Mouse (Mus musculus) gastrocnemius, postnatal 4 days (tissue): ENCODE data around the gene Crot. TPM values are rescaled to one million over a fixed set of nuclear protein-coding genes. Genes with fewer than 3 reads are reported as not detected.
A peak's percentile ranks its signal among the peaks of the same experiment; 100 is the strongest.
"Not testable (repeated sequence)": the region's sequence is repeated elsewhere in the genome, so short reads cannot be mapped to it uniquely, and the experiment has no call there.

ENCODE experiments used
- DNase-seq, 2 experiments: peaks; one replicate each; pipeline ENCODE4 v3.0.0; 2021 to 2022; ENCODE audit warnings: low spot score in 2 of 2, mixed read lengths in 2 of 2
- long read RNA-seq, 2 experiments: library from polyadenylated mRNA; stranded (forward); transcript quantifications; one replicate each; pipeline ENCODE4 v2.0.0; 2021
- total RNA-seq, 2 experiments: library from RNA; stranded (reverse); gene quantifications; 2 replicates each; pipeline ENCODE4 v1.2.3; 2021

Crot gene
- total RNA-seq = 10 to 100 TPM; 33.1 to 39.9 TPM
- long read RNA-seq, experiment 1, transcript Crot-201 (18 exons, 2,996 nt) = major isoform, 43 of 61 reads
- long read RNA-seq, experiment 1, partial matches to known transcripts = 5 of 61 reads
- long read RNA-seq, experiment 1, other reads (novel, unspliced or antisense) = 13 of 61 reads
- long read RNA-seq, experiment 2, transcript Crot-201 (18 exons, 2,996 nt) = major isoform, 34 of 53 reads
- long read RNA-seq, experiment 2, partial matches to known transcripts = 4 of 53 reads
- long read RNA-seq, experiment 2, other reads (novel, unspliced or antisense) = 15 of 53 reads

GRCm38 (mm10) chr5:8996686-8997512 lies at the start of gene Crot:
Gene Crot (minus strand): TSS chr5:8997324.
- DNase-seq = peak; percentile 93 to 94

- no peak for DNase-seq
Observed at GRCm38 (mm10) chr5:9045904-9046303, 48.8 kb upstream of the Crot start.

GRCm38 (mm10) chr5:9044821-9045220 lies 47.7 kb upstream of the Crot start:
- no peak for DNase-seq

DNA sequence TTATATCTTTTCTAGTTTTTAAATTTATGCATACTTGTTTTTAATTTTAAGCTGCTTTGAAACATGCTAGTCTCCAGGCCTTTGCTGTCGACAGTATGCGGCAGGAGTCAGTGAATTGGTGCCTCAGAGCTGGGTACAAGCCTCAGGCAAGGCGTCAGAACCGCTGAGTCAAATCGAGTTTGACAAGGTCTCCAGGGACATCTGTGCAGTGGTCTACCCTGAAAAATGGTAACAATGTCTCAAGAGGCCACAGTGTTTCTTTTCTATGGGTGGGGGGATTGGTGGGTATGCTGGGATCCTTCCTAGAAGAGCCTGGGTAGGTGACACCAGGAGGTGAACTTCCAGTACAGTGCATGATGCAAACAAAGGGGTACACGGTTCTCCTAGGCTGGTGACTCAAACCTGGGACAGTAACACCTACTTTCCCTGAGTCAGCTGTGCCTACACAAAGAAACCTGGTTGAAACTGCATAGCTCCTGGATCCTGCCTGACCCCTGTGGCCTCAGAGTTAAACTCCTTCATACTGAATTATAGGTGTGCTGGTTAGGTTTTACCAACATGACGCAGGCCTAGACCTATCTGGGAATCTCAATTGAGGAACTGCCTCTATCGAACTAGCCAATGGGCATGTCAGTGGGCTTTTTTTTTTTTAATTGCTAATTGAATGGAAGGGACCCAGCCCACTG lies 46.6 kb upstream of the Crot start:
- DNase-seq = no peak

DNA sequence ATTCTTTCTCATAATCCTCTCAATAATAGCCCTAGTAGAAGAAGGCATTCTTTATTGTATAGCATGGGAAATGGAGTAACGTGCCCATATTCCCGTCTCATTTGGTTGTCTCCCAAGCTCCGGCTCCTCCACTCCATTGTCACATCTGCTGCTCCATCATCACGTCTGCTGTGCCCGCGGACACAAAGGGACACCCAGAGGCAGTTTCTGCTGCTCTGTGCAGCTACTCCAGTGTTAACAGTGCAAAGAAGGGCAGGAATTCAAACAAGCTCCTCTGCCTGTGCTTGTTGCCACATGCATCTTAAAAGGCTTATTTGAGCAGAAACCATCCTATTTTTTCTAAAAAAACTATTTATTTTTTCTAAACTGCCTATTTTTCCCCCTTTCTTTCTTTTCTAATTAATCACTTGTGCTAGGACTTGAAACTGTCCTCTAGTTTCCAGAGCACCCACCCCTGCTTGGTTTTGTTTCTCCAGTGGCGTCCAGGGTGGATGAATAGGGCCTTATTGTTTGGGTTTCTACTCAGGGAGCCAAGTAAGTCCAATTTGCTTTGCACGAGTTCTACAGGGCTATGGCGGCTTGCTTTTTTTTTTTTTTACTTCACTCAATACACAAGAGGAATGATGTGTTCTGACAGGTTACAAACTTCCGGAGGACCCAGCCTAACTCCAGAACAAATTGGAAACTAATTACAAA lies 45.7 kb upstream of the Crot start:
- no peak for DNase-seq

DNA sequence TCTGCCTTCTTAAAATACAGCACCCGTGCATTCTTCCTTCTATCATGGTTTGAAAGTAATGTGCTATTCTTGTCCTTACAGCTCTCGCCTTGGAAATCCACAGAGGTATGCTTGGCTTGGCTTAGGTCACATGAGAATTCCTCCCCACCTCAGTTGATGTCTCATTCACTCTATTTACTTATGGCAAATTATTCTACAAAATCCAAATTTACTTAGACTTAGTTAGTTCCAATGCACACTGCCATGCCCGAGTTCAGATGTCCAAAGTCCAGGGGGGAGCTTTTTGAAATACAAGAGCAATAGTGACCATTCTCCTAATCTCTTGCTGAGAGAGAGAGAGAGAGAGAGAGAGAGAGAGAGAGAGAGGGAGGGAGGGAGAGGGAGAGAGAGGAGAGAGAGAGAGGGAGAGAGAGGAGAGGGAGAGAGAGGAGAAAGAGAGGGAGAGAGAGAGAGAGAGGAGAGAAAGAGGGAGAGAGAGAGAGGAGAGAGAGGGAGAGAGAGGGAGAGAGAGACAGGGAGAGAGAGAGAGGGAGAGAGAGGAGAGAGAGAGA lies 43.6 kb upstream of the Crot start:
- DNase-seq = no peak

DNA sequence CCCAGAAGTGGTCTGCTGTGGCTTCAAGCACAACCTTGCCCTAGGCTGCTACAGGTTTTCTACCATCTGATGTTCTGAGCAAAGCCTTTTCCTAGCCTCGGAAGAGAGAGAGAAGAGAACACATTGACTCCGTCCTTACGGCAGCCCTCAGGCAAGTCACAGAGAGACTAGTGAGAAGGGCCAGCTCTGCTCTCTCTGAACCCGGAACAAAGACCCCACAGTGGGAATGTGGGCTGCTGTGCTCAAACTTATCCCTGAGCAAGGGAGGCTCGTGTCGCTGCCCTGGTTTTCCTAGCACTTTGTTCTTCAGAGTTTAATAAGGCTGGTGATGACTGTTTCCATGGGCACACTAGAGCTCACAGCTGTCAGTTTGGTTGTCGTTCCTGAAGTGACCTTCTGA lies 42.9 kb upstream of the Crot start:
- no peak for DNase-seq

DNA sequence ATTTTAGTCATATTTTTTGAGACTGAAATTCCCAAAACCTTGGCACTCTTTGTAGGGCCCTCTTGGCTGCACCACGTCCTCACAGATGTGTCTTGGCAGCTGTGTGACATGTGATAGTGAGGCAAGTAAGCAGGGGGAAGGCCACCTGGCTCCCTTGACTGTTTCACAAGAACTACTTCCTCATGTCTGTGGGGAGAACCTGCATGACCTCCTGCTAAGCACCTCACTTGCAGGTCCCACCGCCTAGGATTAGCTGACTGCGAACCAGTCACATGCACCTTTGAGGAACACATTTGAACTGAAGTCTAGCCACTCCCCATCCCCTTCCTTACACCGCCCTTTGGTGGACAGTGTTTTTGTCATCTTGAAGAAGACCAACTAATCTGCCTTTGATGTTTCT lies 40.2 kb upstream of the Crot start:
- DNase-seq = no peak

GRCm38 (mm10) chr5:9035457-9035856 lies 38.3 kb upstream of the Crot start:
- DNase-seq = no peak

- DNase-seq = no peak
Observed at GRCm38 (mm10) chr5:9034535-9034934, 37.4 kb upstream of the Crot start.

- DNase-seq = no peak
Observed at GRCm38 (mm10) chr5:9033843-9034242, 36.7 kb upstream of the Crot start.

DNA sequence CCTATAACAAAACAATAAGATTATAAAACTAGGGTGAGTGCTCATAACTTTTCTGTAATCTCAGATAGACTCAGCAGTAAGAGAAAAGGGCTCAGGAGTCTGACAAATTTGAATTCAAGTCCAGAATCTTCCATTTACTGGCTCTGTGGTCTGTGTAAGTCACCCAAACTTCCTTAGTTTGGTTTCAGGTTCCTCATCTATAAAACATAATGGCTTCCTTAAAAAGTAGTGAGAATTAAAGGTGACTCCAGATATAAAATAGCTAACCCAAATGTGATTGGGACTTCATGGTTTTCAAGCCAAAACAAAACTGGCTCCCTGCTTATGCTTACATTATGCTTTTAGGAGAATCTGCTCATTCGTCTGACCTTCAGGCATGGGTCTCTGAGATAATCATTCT lies 35.5 kb upstream of the Crot start:
- DNase-seq = no peak

DNA sequence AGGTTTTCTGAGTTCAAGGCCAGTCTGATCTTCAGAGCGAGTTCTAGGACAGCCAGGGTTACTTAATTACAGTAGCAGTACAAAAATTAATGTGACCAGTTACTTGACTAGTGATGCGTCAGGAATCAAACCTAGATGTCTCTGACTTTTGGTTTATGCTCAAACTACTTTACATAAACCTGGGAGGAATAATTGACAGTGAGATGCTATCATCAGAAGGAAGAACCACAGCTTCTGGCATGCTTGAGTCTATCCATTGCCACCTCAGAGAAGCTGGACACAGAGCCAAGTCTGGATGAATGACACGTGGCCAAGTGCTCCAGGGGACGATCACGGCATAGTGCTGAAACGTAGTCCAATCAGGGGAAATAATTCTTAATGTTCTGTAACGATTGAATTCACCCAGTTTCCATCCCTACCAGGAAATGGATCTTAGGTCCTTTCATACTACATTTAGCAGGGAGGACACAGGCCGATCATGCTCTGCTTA lies 35.0 kb upstream of the Crot start:
- DNase-seq = no peak

- no peak for DNase-seq
Observed at GRCm38 (mm10) chr5:9028266-9028841, 31.2 kb upstream of the Crot start.

- no peak for DNase-seq
Observed at GRCm38 (mm10) chr5:9015352-9015751, 18.2 kb upstream of the Crot start.

- no peak for DNase-seq
Observed at GRCm38 (mm10) chr5:9014774-9015173, 17.6 kb upstream of the Crot start.

DNA sequence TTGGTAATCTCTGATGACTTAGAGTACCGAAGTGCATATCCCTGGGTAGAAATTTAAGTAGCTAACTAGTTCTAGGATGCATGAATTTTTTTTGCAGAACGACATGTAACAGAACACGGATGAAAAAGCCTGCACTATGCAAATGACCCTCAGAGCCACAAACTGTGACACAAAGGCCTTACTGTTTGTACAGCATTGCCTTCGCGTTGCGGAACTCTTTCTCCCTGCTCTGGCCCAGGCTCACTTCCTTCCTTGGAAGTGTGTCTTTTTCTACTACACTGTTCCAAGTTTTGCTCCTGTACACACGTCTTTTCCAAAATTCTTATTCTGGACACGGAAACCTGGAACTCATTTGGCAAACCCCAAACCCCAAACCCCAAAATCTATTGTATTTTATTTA lies 14.2 kb upstream of the Crot start:
- DNase-seq = no peak

DNA sequence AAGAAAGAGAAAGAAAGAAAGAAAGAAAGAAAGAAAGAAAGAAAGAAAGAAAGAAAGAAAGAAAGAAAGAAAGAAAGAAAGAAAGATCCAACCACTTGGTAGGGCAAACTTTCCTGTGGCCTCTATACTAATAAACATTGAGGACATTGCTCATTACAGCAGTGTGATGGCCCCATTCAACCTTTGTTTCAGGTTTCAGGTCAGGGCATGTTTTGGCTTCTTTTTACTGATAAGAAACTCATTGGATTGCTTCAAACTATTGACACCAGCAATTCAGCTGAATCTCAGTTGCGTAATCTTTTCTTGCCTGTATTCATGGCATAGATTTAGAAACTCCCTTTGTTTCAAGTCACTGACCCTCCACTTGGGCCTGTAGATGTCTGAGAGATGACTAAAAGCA lies 13.0 kb upstream of the Crot start:
- no peak for DNase-seq

- DNase-seq = not testable (repeated sequence)
Observed at GRCm38 (mm10) chr5:9006585-9006984, 9.5 kb upstream of the Crot start.

- not testable (repeated sequence) for DNase-seq
Observed at GRCm38 (mm10) chr5:9000006-9000405, 2.9 kb upstream of the Crot start.

DNA sequence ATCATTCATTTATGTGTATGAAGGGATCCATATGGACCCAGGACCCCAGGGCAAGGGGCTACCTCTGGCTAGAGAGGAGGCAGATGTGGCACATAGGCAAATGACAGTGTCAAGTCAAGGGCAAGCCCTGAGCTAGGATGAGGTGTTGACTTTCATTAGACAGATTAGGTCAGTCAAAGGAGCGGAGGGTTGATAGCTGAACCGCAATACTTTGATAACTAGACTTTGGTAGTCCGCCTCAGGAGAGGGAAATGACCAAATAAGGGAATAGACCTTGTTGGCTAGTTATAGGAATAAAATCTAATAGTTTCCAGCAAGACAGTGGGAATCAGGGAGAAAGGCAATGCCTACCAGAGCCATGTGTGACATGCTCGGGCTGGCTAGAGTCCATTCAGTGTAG lies 2.0 kb upstream of the Crot start:
- DNase-seq = no peak
